Mouse (Mus musculus): ENCODE measurements around the gene Gdpd5.
"Not testable (repeated sequence)": the region's sequence is repeated elsewhere in the genome, so short reads cannot be mapped to it uniquely, and the experiment has no call there.

Gene Gdpd5

DNA sequence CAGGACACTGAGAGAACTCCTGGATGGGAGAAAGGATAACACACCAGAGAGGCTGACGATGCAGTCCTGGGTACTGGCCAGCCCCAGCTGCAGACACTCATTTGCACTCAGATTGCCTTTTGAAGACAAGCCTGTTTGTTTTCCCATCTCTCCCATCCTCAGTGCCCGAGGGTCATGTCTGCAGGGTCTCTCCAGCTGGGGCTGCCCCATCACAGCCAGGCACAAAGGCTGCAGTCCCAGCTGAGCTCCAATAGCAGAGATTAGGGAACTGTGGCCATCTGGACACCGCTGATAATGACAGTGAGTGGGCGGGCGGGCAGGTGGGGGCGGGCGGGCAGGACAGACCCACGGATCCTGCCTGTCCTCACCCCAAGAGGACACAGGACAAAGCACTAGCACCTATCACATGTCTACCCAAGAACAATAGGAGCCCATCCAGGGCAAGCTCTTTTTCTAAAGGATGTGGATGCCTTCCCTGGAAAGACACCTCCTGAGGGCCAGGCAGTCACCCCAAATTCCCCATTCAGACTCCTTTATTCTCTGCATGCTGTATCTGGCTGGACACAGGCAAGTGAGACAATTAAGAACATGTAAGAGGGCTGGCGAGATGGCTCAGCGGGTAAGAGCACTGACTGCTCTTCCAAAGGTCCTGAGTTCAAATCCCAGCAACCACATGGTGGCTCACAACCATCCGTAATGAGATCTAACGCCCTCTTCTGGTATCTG, 93.8 kb downstream of the Gdpd5 start:
- peak in 1 of 2 experiments; percentile 43 for DNase-seq (ENCODE audit: inconsistent age in 2 of 2, low spot score in 1 of 2)

DNA sequence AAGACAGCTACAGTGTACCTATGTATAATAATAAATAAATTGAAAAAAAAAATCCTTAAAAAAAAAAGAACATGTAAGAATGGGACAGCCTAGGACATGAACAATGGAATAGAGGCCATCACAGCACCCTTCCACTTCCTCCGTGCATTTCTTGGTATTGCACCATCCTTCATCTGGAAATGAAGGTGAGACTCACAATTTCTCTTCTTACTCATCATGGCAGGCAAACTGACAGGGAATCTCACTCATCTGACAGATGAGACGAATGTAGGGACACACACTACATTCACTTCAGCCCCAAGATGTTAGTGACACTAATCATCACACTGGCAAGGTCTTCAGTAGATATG, 94.3 kb downstream of the Gdpd5 start:
- DNase-seq (ENCODE audit: inconsistent age in 2 of 2, low spot score in 1 of 2), result peak in 1 of 2 experiments; percentile 31

DNA sequence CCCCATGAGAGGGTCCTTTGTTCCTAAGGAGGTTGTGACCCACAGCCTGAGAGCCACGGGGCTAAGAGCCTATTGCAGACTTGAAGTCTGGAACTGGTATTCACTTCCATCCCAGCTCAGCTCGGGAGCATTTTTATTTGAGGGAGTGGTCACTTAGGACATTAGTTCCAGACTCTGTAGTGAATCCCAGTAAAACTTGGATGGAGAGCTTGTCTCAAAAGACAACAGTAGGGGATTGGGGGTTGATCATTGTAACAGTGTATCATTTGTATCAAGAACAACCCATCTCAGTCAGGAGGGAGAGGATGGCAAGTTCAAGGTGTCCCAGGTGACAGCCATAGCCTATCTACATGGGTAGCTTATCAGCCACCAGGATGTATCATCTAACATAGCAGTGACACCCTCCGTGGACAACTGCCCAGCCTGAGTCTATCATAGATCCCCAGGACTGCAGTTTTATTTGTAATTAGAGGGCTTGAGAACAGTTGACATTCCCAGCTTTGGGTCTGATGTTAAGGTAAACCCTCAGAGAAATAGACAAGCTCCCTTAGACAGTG, 95.4 kb downstream of the Gdpd5 start:
- DNase-seq (ENCODE audit: inconsistent age in 2 of 2, low spot score in 1 of 2), result peak in 1 of 2 experiments; percentile 23

DNA sequence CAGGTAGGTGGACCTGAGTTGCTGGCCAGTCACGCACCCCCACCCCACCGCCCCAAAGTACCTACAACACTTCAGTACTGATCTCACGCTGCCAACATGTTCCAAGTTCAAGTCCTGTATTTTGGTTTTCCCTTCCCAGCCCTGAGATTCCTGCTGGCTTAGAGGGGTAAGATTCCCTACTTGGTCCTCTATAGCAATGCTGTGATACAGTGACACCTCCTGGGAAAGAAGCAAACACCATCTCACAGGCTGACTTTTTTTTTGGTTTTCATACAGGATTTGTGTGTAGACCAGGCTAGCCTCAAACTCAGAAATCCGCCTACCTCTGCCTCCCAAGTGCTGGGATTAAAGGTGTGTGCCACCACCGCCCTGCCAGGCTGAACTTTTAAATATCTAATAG, 96.0 kb downstream of the Gdpd5 start:
- peak in 1 of 2 experiments; percentile 25 for DNase-seq (ENCODE audit: inconsistent age in 2 of 2, low spot score in 1 of 2)

DNA sequence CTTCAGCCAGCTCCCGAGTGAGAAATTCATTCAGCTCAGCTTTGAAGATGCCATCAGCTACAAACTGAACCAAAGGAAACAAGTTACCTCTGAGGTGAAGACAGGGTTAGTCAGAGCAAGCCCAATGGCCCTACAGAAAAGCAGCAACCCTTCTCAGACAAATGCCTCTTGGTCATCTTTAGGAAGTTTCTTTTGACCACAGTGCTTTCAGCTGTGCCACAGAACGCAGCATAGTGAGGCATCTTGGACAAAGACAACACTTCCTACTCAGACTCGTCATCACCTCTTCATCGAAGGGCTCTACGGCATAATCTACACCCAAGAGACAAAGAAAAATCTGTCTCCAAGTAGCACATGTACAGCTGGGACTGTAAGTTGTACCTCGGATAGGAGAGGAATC, 101.4 kb downstream of the Gdpd5 start:
- peak in 1 of 2 experiments; percentile 75 for DNase-seq (ENCODE audit: inconsistent age in 2 of 2, low spot score in 1 of 2)

DNA sequence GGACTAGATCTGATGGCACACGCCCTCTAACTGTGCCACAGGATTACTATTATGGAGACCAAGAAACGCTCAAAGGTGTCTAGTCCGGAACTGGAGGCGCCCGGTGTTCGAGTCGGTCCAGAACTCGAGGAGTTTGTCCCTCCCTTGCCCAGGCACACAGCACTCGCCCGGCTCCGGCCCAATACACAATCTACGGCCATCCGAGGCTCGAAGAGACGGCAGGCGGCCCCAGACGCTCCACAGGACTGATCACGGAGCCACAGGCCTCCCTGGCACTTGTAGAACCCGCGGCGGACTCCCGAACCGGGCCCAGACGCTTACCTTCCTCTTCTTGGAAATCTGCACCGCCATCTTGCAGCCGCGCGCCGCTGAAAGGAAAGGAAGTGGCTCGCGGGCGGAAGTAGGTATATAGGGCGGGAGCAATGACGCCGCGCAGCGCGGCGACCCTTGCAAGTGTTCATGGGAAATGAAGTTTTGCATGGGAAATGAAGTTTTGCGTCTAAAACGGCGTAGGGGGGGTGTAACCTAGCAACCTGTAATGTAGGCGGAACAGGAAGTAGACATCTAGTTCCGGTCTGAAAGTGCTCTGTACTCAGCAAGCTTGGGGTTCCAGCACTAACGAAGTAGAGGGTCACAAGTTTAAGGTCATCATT, 102.2 kb downstream of the Gdpd5 start, which contains the start of gene Rps3:
Rps3 (minus strand) TSS at position 468 of the 653 bp plus-strand sequence.
- peak; percentile 96 to 99 for DNase-seq (ENCODE audit: inconsistent age in 2 of 2, low spot score in 1 of 2)

DNA sequence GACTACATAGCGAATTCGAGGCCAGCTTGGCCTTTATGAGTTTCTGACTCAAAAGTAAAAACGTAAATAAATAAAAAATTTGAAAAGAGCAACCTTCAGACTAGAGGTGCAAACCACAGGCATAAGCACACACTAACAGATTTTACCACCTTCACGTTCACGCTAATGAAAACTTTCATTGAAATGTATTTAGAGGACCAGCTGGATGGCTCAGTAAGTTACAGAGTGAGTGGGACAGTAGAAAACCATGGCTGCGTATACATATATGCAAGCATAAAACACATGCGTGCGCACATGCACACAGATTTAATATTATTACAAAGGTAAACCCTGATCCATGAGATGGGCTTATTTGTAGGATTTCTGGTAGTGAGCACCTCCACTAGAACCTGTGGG, 102.7 kb downstream of the Gdpd5 start:
- no peak for DNase-seq (ENCODE audit: inconsistent age in 2 of 2, low spot score in 1 of 2)

DNA sequence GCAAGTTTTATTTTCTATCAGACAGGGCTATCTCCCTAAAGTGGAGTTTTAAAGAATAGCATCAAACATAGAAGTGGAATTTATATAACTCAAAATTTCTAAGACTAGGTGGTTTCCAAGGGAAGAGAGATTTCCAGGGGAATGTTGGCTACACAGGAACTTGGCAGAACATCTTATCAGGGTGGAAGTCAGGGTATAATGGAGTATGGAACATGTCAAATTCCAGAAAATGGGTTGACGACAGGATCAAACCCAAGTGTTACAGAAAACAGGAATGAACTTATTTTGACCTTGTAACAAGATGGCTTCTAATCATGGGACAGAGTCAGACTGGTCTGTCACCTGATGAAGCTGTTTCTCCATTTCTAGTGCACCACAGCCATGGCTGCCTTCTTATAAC, 103.5 kb downstream of the Gdpd5 start:
- no peak for DNase-seq (ENCODE audit: inconsistent age in 2 of 2, low spot score in 1 of 2)

DNA sequence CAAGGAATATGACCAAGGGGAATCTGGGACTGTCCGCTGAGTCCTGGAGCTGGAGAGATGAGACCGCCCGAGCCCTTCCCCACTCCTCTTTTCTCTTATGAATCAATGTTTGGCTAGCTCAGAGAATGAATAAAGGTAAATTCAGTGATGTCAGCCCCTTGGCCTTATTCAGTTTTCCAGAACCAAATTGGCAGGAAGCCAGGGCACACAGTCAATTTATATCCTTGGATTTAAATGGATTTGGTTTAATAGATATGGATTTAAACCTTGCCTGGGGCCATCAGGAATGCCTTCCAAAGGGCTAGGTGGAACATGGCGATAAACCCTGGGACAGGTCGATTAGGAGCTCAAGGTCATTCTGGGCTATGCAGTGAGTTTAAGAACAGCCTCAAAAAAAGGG, 108.5 kb downstream of the Gdpd5 start:
- peak in 1 of 2 experiments; percentile 40 for DNase-seq (ENCODE audit: inconsistent age in 2 of 2, low spot score in 1 of 2)

DNA sequence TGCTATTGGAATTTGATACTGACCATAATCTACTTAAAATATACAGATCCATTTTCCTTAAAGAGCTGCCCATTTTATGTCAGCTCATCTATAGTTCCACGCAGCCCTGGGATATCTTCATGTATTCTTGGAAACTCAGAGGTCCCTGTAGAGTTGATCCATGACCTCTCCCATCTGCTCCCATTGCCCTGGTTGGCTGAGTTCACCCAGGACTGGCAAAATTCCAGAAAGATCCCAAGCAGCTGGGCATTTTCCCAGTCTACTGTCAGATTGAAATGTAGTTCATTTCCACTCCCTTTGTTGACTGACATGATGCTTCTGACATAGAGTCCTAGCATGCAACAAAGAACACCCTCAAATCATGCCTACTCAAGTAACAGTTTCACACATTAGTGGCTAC, 117.9 kb downstream of the Gdpd5 start:
- DNase-seq (ENCODE audit: inconsistent age in 2 of 2, low spot score in 1 of 2), result no peak

DNA sequence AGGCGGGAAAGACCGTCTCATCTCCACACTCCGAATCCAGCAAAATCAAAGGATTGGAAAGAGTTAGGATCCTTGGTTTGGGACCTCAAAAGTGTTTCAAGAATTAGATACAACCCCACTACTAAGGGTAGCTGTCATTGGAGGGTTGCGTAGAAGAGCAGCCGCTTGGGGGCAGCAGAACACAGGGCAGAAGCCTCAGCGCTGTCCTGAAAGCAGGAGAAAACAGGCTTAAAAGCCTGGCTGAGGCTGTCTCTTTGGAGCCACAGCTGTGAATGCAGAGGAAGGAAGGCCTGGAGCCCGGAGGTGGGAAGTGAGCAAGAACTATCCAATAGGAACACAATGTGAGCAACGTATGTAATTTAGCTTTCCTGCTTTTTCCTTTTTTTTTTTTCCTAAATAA, 119.0 kb downstream of the Gdpd5 start:
- peak; percentile 79 to 91 for DNase-seq (ENCODE audit: inconsistent age in 2 of 2, low spot score in 1 of 2)

DNA sequence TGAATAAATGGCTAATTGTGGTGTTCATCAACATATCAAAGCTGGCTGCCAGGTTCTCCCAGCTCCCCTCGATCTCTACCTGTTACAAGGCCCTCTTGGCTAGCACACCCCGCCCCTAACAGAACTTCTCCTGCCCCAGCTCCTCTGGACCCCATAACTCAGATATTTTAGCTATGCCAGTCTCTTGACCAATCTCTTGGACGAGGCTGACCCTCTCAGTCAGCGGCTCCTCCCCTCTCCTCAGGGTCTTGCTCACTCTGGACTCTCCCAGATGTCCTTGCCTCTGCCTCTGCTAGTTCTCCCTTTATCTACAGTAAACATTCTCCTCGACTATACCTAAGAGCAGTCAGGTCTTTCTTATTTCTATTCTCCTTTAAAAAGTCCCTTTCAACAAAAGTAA, 119.4 kb downstream of the Gdpd5 start:
- DNase-seq (ENCODE audit: inconsistent age in 2 of 2, low spot score in 1 of 2), result no peak

DNA sequence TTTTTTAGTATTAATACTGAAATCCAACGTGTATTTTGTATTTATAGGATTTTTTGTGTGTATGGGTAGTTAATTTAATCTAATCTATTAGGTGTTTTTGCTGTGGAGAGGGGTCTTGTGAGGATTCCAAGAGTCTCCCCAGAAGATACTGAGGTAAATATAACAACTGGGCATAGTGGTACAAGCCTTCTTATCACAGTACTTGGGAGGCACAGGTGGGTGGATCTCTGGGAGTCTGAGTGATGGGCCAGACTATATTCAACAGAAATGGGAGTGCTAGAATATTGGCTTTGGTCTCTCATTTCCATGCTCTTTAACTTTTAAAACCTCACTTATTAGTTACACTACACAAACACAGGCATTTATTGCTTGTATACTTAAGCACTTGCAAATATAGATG, 119.9 kb downstream of the Gdpd5 start:
- DNase-seq (ENCODE audit: inconsistent age in 2 of 2, low spot score in 1 of 2), result no peak

DNA sequence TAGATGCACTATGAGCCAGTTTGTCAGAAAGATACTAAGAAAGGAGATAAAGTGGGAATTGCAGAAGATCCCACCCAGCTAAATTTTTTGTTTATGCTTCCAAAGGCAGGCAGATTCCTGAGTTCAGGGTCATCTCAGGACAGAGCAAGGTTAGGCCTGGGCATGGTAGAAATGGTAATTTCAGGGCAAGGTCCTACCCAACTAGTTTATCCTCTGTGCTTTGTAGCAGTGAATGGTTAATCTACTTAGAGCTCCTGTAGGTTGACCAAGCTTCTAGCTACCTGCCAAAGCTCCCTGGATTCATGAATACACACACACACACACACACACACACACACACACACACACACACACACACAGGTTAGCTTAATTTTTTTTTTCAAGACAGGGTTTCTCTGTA, 123.3 kb downstream of the Gdpd5 start:
- DNase-seq (ENCODE audit: inconsistent age in 2 of 2, low spot score in 1 of 2), result no peak

DNA sequence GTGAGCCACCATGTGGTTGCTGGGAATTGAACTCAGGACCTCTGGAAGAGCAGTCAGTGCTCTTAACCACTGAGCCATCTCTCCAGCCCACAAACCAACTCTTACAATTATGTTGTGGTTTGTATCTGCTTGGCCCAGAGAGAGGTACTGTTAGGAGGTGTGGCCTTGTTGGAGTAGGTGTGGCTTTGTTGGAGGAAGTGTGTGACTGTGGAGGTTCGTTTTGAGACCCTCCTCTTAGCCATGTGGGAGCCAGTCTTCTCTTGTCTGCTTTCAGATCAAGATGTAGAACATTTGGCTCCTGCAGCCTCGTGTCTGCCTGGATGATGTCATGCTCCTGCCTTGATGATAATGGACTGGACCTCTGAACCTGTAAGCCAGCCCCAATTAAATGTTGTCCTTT, 127.0 kb downstream of the Gdpd5 start:
- not testable (repeated sequence) for DNase-seq (ENCODE audit: inconsistent age in 2 of 2, low spot score in 1 of 2)

DNA sequence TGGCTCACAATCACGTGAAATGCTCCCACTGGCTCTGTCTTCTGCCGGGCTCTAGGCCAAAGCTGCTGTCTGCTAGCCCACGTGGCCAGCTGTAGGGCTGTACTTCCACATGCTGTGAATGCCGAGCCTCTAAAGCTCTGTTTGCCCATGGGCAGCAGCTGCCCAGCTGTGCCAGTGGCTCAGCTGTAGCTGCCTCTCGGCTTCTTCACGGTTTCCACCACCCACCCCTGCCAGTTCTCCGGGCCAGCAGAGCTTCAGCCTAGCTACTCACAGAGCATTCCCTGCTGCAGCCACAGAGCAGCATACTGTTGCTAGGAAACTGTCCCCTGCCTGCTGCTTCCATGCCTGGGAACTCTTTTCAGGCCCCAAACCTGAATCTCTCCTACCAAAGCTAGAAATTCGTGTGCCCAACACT, 128.9 kb downstream of the Gdpd5 start:
- DNase-seq (ENCODE audit: inconsistent age in 2 of 2, low spot score in 1 of 2), result peak; percentile 37 to 72

All from adrenal gland, adult (tissue).